Mouse (Mus musculus) hindbrain, postnatal 0 days (tissue): ENCODE data around the gene Dct. TPM values are rescaled to one million over a fixed set of nuclear protein-coding genes. Genes with fewer than 3 reads are reported as not detected.

ENCODE experiments used
- ATAC-seq: fragments of 200-750 bp; cut with Nextera tagmentation; 2 replicates; pipeline ENCODE4 v1.8.0; 2017; ENCODE audit warnings: mild to moderate bottlenecking, moderate TSS enrichment, moderate library complexity
- DNase-seq: peaks from one replicate; pipeline ENCODE4 v3.0.0-alpha.2; 2015; ENCODE audit warnings: low spot score
- H3K27ac ChIP-seq: fragments of 300-500 bp; sonication (generic); 2 replicates; pipeline ENCODE4 v1.5.1; 2014; ENCODE audit warnings: mild to moderate bottlenecking
- H3K27me3 ChIP-seq: fragments of 300-500 bp; sonication (generic); 2 replicates; pipeline ENCODE4 v1.6.1; 2014; ENCODE audit warnings: low read length, mixed read lengths; ENCODE audit not compliant: insufficient read depth
- H3K36me3 ChIP-seq: fragments of 300-500 bp; sonication (generic); 2 replicates; pipeline ENCODE4 v1.6.1; 2014; ENCODE audit warnings: low read length, mixed read lengths; ENCODE audit not compliant: insufficient read depth
- H3K4me1 ChIP-seq: fragments of 300-500 bp; sonication (generic); 2 replicates; pipeline ENCODE4 v1.6.1; 2014; ENCODE audit warnings: antibody characterized with exemption, low read length, mixed read lengths; ENCODE audit not compliant: insufficient read depth
- H3K4me2 ChIP-seq: fragments of 300-500 bp; sonication (generic); 2 replicates; pipeline ENCODE4 v1.6.1; 2014; ENCODE audit warnings: low read depth, mild to moderate bottlenecking, low read length, moderate library complexity, mixed read lengths
- H3K4me3 ChIP-seq: fragments of 300-500 bp; sonication (generic); 2 replicates; pipeline ENCODE4 v1.5.1; 2014; ENCODE audit warnings: low read length
- H3K9ac ChIP-seq: fragments of 300-500 bp; sonication (generic); replicated peaks from 2 replicates; pipeline ENCODE4 v1.6.1; 2014; ENCODE audit warnings: mild to moderate bottlenecking, low read length, moderate library complexity, mixed read lengths
- H3K9me3 ChIP-seq: fragments of 300-500 bp; sonication (generic); 2 replicates; pipeline ENCODE4 v1.6.1; 2016; ENCODE audit warnings: low read length, mixed read lengths
- CTCF ChIP-seq: IDR thresholded peaks from 2 replicates; pipeline ENCODE4 v1.5.1; 2016; ENCODE audit warnings: antibody characterized with exemption, control low read depth, low read depth
- WGBS: fragments of 180-500 bp; shearing (Covaris S2); extraction: QIAGEN DNeasy Blood & Tissue Kit; methylation state at CpG from one replicate; pipeline ENCODE4 v1.1.7; 2014; 5-methylcytosine and 5-hydroxymethylcytosine counted together
- polyA plus RNA-seq: library from polyadenylated mRNA; unstranded; fragments of >200 nt; fragmentation: Nextera tagmentation; extraction: Ambion mirVana; gene quantifications from 2 replicates; pipeline ENCODE4 v1.2.1, GENCODE M21; 2015
- total RNA-seq: library from RNA; depleted of rRNA; stranded (reverse); fragments of >200 nt; gene quantifications from 2 replicates; pipeline ENCODE4 v1.2.3, GENCODE M21; 2014; rRNA removed

Gene Dct
- total RNA-seq (0.10 TPM in 1 of 2 replicates, not detected in the other), polyA plus RNA-seq (0.70 and 0.82 TPM in 2 replicates)

DNA sequence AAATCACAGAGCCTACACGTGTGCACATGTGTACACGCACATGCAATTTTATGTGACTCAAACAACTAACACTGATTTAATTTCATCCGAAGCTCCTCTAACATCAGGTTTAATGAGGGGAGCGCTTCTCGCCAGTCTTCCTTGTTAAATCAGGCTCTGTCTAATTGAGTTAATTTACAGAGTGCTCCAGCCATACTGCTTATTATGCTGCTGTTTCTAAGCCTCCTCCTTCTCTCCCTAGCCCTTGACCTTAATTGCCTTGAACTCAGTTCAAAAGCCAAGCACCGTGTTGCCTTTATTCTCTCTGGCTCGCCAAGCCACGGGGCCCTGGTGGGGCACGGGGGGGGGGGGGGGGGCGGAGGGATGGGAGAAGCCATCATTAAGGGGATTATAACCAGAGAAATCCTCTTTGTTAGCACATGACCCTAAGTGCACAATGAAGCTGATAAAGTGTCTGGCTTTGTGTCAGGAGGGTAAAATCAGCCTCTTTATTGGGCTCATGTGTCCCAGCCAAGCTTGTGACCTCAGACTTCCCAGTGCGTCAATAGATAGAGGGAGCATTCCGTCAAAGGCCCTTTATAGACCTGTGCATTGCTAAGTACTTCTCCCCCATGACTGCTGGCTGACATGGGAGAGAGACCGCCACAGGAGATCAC lies at the start of gene Dct:
TSS of gene Dct (minus strand) at position 270 of the 656 bp plus-strand sequence.
- no peak for TF ChIP-seq CTCF
- Histone ChIP-seq H3K4me3 (no peak within 1 kb of the TSS), H3K27ac (no peak within 1 kb of the TSS), H3K27me3 (0 out of 2 replicates have a peak, but pooled peaks cover under 1% of the 10 kb centered on the region), H3K36me3 (no peaks in the 10 kb centered on the region), H3K9ac (no peak within 1 kb of the TSS), H3K9me3 (no peaks in the 10 kb centered on the region), H3K4me2 (0 out of 2 replicates have a peak within 1 kb of the TSS, but pooled peaks have one; percentile 3), H3K4me1 (no peaks in the 10 kb centered on the region)
- ATAC-seq: no peak
- 22% methylated on average over 13 of the region's 13 CpGs for WGBS
- DNase-seq: peak; percentile 21

DNA sequence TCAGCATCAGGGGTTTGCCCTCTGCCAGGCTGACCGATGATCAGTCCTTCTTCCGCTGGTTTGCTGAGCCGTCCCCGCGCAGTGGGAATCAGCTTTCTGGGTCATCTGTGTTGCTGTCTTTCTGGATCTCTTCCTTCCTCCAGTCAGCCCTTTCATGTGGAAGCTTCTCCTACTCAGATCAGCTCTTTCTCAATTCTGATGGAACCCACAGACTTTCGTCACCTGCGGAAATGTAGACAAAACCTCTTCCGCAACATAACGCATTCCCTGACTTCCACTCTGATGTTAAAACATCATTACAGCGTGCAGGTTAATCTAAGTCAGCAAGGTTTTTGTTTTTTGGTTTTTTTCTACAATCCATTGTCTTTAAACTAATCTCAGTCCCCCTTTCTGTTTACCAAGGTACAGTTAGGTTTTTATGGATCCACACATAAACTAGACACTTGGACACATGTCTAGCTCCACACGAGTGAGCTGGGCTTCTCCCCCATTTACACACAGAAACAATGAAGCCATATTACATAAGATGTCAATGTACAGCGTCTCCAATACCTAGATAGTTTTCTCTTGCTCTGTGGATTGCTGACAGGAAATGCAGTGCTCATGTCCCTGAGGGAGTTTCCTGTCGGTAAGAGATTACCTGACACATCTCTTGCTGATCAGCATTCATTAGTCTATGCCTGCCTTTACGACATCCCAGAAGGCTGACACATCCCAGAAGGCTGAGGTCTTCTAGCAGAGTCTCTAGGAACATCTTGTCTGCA lies 49.4 kb upstream of the Dct start:
- no peak for ATAC-seq
- WGBS: 84% methylated on average over 14 of the region's 14 CpGs
- no peak overlapping the region for H3K9ac ChIP-seq

DNA sequence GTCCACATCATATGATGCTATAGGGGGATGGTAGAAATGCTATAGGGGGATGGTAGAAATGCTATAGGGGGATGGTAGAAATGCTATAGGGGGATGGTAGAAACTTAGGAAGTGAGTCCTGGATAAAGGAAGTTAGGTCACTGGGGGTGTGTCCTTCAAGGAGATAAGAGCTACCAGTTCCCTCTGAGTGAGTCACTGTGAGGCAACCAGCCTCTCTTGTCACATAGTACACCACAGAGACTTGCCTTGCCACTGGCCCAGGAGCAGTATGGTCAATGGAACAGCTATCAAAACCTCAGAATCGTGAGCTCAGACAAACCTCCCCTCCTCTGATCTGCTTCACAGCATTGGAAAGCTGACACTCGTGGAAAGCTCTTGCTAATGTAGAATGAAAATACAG lies 46.2 kb upstream of the Dct start:
- ATAC-seq (no peak), DNase-seq (no peak)
- Histone ChIP-seq H3K4me3 (no peak overlapping the region), H3K4me1 (no peaks in the 10 kb centered on the region), H3K9ac (no peak overlapping the region), H3K36me3 (no peaks in the 10 kb centered on the region), H3K9me3 (no peaks in the 10 kb centered on the region), H3K27me3 (no peaks in the 10 kb centered on the region), H3K27ac (no peak overlapping the region), H3K4me2 (no peak overlapping the region)
- TF ChIP-seq CTCF: no peak
- WGBS: 65% methylated on average over 2 of the region's 2 CpGs

More for the DNA sequence above, 49.4 kb upstream of the Dct start:
- Histone ChIP-seq H3K4me3 (no peak overlapping the region), H3K4me2 (no peak overlapping the region), H3K4me1 (no peaks in the 10 kb centered on the region), H3K36me3 (no peaks in the 10 kb centered on the region), H3K27me3 (no peaks in the 10 kb centered on the region), H3K27ac (no peak overlapping the region), H3K9me3 (peaks cover 3% of the 10 kb centered on the region; the same call in 1 of the 2 replicates)
- DNase-seq: no peak
- TF ChIP-seq CTCF: no peak

DNA sequence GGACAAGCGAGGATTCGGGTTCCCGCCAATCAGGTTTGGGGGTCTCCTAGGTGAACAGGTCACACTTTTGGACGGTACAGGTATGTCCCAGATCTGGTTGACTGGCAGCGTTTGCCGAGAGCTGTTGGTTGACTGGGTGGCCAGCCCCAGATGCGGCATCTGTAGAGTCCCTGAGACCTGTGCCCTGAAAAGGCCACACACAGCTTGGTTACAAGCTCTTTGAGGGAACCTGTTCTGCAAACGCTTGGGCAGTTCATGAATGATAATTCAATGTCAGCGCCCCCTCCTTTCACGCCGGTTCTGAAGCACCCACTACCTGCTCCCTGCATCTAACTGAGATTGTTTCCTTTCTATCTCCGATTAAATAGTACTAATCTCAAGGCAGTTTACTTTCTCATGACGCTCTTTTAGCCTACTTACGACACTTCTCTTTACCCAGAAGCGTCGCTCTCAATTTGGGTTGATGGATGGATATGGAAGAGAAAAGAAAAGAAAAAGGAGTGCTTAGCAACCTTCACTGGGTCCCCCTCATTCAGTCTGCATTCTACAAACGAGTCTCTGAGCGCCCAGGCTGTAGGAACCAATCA lies 37.9 kb upstream of the Dct start:
- peak overlapping the region; percentile 2 for H3K27ac ChIP-seq
- H3K4me3 ChIP-seq: peak overlapping the region; percentile 63
- peak; percentile 11; the same call in 1 of the 2 replicates for TF ChIP-seq CTCF
- H3K4me2 ChIP-seq: peak overlapping the region; percentile 77
- no peaks in the 10 kb centered on the region for H3K27me3 ChIP-seq
- no peaks in the 10 kb centered on the region; the same call in 1 of the 2 replicates for H3K4me1 ChIP-seq
- DNase-seq: peak; percentile 45
- no peaks in the 10 kb centered on the region for H3K36me3 ChIP-seq
- ATAC-seq: peak; percentile 64
- WGBS: under 1% methylated on average over 18 of the region's 18 CpGs
- peak overlapping the region; percentile 9 for H3K9ac ChIP-seq
- H3K9me3 ChIP-seq: no peaks in the 10 kb centered on the region

DNA sequence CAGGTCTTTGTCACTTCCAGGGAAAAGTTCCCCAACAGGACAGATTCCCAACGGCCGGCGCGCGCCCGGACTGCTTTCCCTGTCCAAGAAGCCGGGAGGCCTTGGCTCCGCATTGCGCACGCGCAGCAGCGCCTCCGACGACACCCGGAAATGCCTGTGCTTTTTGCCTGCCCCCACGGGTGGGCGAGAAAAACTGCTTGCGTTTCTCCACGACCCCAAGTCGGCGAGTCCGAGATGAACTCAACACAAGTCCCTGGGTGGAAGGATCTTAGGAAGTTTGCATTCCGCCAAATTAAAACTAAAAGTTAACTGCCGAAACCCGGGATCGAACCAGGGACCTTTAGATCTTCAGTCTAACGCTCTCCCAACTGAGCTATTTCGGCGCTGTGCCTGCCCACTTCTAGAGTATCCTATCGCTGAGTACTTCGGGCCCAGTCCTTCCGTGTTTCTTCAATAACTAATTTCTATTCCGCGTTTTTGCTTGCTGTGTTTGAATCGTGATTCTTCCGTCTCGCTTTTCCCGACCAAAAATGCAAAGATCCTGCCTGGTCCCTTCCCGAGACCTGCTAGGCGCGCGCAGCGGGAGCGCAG lies 37.3 kb upstream of the Dct start:
- no peaks in the 10 kb centered on the region for H3K9me3 ChIP-seq
- H3K4me1 ChIP-seq: no peaks in the 10 kb centered on the region; the same call in 1 of the 2 replicates

More for the DNA sequence above, 37.3 kb upstream of the Dct start:
- WGBS: under 1% methylated on average over 44 of the region's 44 CpGs
- Histone ChIP-seq H3K4me2 (peak overlapping the region; percentile 77), H3K27ac (peak overlapping the region; percentile 2), H3K9ac (peak overlapping the region; percentile 9), H3K4me3 (peak overlapping the region; percentile 63), H3K27me3 (no peaks in the 10 kb centered on the region), H3K36me3 (no peaks in the 10 kb centered on the region)
- ATAC-seq (peak; percentile 88), DNase-seq (peak; percentile 94)
- TF ChIP-seq CTCF: no peak; the same call in 1 of the 2 replicates
